Comparison of ENCODE assay signal across 13 mouse cellular contexts in genomic region chr4:117477401-117477800, GRCm38 (mm10). TPM values are rescaled to one million over a fixed set of nuclear protein-coding genes. Genes with fewer than 3 reads are reported as not detected.
DNase-seq lines count a peak whose midpoint lies in the region; ATAC-seq and TF ChIP-seq lines count a peak whose summit lies in the region.
"Had no signal": no experiment of that assay in that cellular context is flagged by ENCODE, and none has a peak within 500 bp of the region (broad histone marks: within the 10 kb centered on the region; RNA-seq: fewer than 3 reads in every experiment).

No protein-coding gene starts in this region.

- H3K4me3 ChIP-seq in embryonic facial prominence, embryonic 12.5 days = no peak overlapping the region
- H3K4me3 ChIP-seq in embryonic facial prominence, embryonic 10.5 days = no peak overlapping the region
- H3K4me3 ChIP-seq in lung, embryonic 14.5 days (ENCODE audit: low read depth, low read length) = no peak overlapping the region
- no peak overlapping the region for H3K4me3 ChIP-seq in liver, embryonic 12.5 days
- H3K4me3 ChIP-seq: heart, embryonic 15.5 days had no signal

- 0 out of 2 replicates have a peak, but pooled peaks have one; percentile 54 for ATAC-seq in embryonic facial prominence, embryonic 12.5 days (ENCODE audit: insufficient number of reproducible peaks, insufficient read depth, low FRiP score, low TSS enrichment)
- ATAC-seq in lung, embryonic 14.5 days (ENCODE audit: insufficient read depth) = no peak
- ATAC-seq in liver, embryonic 12.5 days = no peak
- no peak for ATAC-seq in inflammation-experienced regulatory T-cells, adult 6 months
- ATAC-seq: hindbrain, embryonic 16.5 days had no signal

- no peak for DNase-seq in embryonic facial prominence, embryonic 10.5 days (ENCODE audit: low spot score)
- peak; percentile 50 for DNase-seq in lung, embryonic 14.5 days
- no peak for DNase-seq in lung, postnatal 36 days
- peak; percentile 89 for DNase-seq in A20 (ENCODE audit: low read depth, low spot score)
- no peak for DNase-seq in urinary bladder, postnatal 36 days (ENCODE audit: low spot score in 2 of 2)
- DNase-seq: adrenal gland, postnatal 25 days; cerebellum, adult 11 months; kidney, postnatal 36 days had no signal

- no peak overlapping the region for H3K4me2 ChIP-seq in embryonic facial prominence, embryonic 12.5 days (replicated peaks)
- H3K4me2 ChIP-seq in lung, embryonic 14.5 days = no peak overlapping the region
- H3K4me2 ChIP-seq in liver, embryonic 12.5 days = peak overlapping the region; percentile 59
- H3K4me2 ChIP-seq: heart, embryonic 15.5 days had no signal

- H3K27ac ChIP-seq in embryonic facial prominence, embryonic 12.5 days = no peak overlapping the region
- no peak overlapping the region for H3K27ac ChIP-seq in embryonic facial prominence, embryonic 10.5 days (replicated peaks)
- H3K27ac ChIP-seq in lung, embryonic 14.5 days (ENCODE audit: low read depth) = no peak overlapping the region
- peak overlapping the region; percentile 74 for H3K27ac ChIP-seq in liver, embryonic 12.5 days
- H3K27ac ChIP-seq: heart, embryonic 15.5 days had no signal

- no peaks in the 10 kb centered on the region for H3K9me3 ChIP-seq in embryonic facial prominence, embryonic 12.5 days
- no peaks in the 10 kb centered on the region for H3K9me3 ChIP-seq in embryonic facial prominence, embryonic 10.5 days
- H3K9me3 ChIP-seq in lung, embryonic 14.5 days (ENCODE audit: low read depth, low read length) = no peaks in the 10 kb centered on the region
- H3K9me3 ChIP-seq in liver, embryonic 12.5 days (replicated peaks) = no peaks in the 10 kb centered on the region
- H3K9me3 ChIP-seq: heart, embryonic 15.5 days had no signal

- H3K36me3 ChIP-seq in embryonic facial prominence, embryonic 12.5 days = no peaks in the 10 kb centered on the region
- no peaks in the 10 kb centered on the region for H3K36me3 ChIP-seq in embryonic facial prominence, embryonic 10.5 days (replicated peaks)
- no peaks in the 10 kb centered on the region for H3K36me3 ChIP-seq in lung, embryonic 14.5 days (ENCODE audit: insufficient read depth)
- no peaks in the 10 kb centered on the region for H3K36me3 ChIP-seq in liver, embryonic 12.5 days
- H3K36me3 ChIP-seq: heart, embryonic 15.5 days had no signal

- H3K4me1 ChIP-seq in embryonic facial prominence, embryonic 12.5 days = peaks cover 6% of the 10 kb centered on the region; the same call in 1 of the 2 replicates
- H3K4me1 ChIP-seq in embryonic facial prominence, embryonic 10.5 days = peaks cover 38% of the 10 kb centered on the region
- H3K4me1 ChIP-seq in lung, embryonic 14.5 days (ENCODE audit: insufficient read depth) = peaks cover 12% of the 10 kb centered on the region; the same call in 1 of the 2 replicates
- H3K4me1 ChIP-seq in liver, embryonic 12.5 days = peaks cover 100% of the 10 kb centered on the region

- peaks cover 5% of the 10 kb centered on the region; the same call in 1 of the 2 replicates for H3K27me3 ChIP-seq in embryonic facial prominence, embryonic 12.5 days
- peaks cover 55% of the 10 kb centered on the region for H3K27me3 ChIP-seq in embryonic facial prominence, embryonic 10.5 days (replicated peaks; ENCODE audit: low read depth, poor library complexity, severe bottlenecking)
- peaks cover 26% of the 10 kb centered on the region; the same call in 1 of the 2 replicates for H3K27me3 ChIP-seq in lung, embryonic 14.5 days (ENCODE audit: insufficient read depth, low read length)
- no peaks in the 10 kb centered on the region; the same call in 1 of the 2 replicates for H3K27me3 ChIP-seq in liver, embryonic 12.5 days (replicated peaks)

- H3K9ac ChIP-seq in embryonic facial prominence, embryonic 12.5 days = no peak overlapping the region
- H3K9ac ChIP-seq in lung, embryonic 14.5 days = no peak overlapping the region
- peak overlapping the region; percentile 29; the same call in 1 of the 2 replicates for H3K9ac ChIP-seq in liver, embryonic 12.5 days
- H3K9ac ChIP-seq: heart, embryonic 15.5 days had no signal

- 65% methylated on average over 5 of the region's 5 CpGs for WGBS in embryonic facial prominence, embryonic 12.5 days
- 79% methylated on average over 5 of the region's 5 CpGs for WGBS in embryonic facial prominence, embryonic 10.5 days
- WGBS in lung, embryonic 14.5 days = 52% methylated on average over 5 of the region's 5 CpGs
- 28% methylated on average over 5 of the region's 5 CpGs for WGBS in liver, embryonic 12.5 days (ENCODE audit: insufficient replicate concordance)

- no peak for TF ChIP-seq CTCF in lung, embryonic 14.5 days (IDR thresholded peaks at IDR 0.05; ENCODE audit: low read depth)

RNA-seq across cellular contexts. Expression of gene Rnf220, which starts 19.5 kb away (rescaled TPM):
- polyA plus RNA-seq in embryonic facial prominence, embryonic 12.5 days (2016; fragmentation: Nextera tagmentation; extraction: Ambion mirVana) = 106 and 107 TPM in 2 replicates
- 94.6 and 94.8 TPM in 2 replicates for polyA plus RNA-seq in embryonic facial prominence, embryonic 10.5 days (2016; fragmentation: Nextera tagmentation; extraction: Ambion mirVana)
- 65.4 and 76.1 TPM in 2 replicates for polyA plus RNA-seq in lung, embryonic 14.5 days (2014; fragmentation: Nextera tagmentation; extraction: Ambion mirVana)
- 55.5 and 55.9 TPM in 2 replicates for polyA plus RNA-seq in liver, embryonic 12.5 days (2016; fragmentation: Nextera tagmentation; extraction: Ambion mirVana)
- 10 to 100 TPM; 11.0 to 25.6 (median 21.9) TPM for polyA plus RNA-seq in inflammation-experienced regulatory T-cells, adult 6 months (2017; shearing (Covaris generic))

Comparison
In these comparisons a context has a peak if more than half of its experiments do, and no peak if none do; other contexts are left out.
1. DNase-seq: peak in lung, embryonic 14.5 days (single experiment) and A20 (single experiment); none in embryonic facial prominence, embryonic 10.5 days (single experiment), lung, postnatal 36 days (single experiment) and urinary bladder, postnatal 36 days (0 of 2).